ENCODE assay signal across 19 mouse cellular contexts in genomic region chr4:41040983-41041382, GRCm38 (mm10). TPM values are rescaled to one million over a fixed set of nuclear protein-coding genes. Genes with fewer than 3 reads are reported as not detected.
DNase-seq lines count a peak whose midpoint lies in the region; ATAC-seq and TF ChIP-seq lines count a peak whose summit lies in the region.
"Had no signal": no experiment of that assay in that cellular context is flagged by ENCODE, and none has a peak within 500 bp of the region (broad histone marks: within the 10 kb centered on the region; RNA-seq: fewer than 3 reads in every experiment).

No protein-coding gene starts in this region.

- peak; percentile 42 for DNase-seq in adrenal gland, adult 8-10 months
- DNase-seq in adrenal gland, postnatal 25 days: no peak
- peak; percentile 60 for DNase-seq in kidney, postnatal 10 days
- DNase-seq in kidney, adult 9 months: no peak
- no peak for DNase-seq in stomach, postnatal 0 days (ENCODE audit: low spot score)
- no peak for DNase-seq in midbrain, postnatal 0 days (ENCODE audit: low spot score)
- DNase-seq in cerebellum, adult 8-10 months: no peak
- DNase-seq: cerebellum, adult 2 months had no signal

- no peaks in the 10 kb centered on the region for H3K27me3 ChIP-seq in stomach, embryonic 16.5 days (ENCODE audit: control insufficient read depth, insufficient read depth, low read length)
- H3K27me3 ChIP-seq in stomach, postnatal 0 days (ENCODE audit: control insufficient read depth, insufficient read depth, low read length): no peaks in the 10 kb centered on the region
- H3K27me3 ChIP-seq in midbrain, postnatal 0 days (ENCODE audit: insufficient read depth, low read length): no peaks in the 10 kb centered on the region
- H3K27me3 ChIP-seq: forebrain, embryonic 12.5 days; heart, embryonic 13.5 days; midbrain, embryonic 12.5 days; neural tube, embryonic 13.5 days had no signal

- no peak overlapping the region; the same call in 1 of the 2 replicates for H3K27ac ChIP-seq in stomach, embryonic 16.5 days (ENCODE audit: low read length)
- no peak overlapping the region for H3K27ac ChIP-seq in stomach, postnatal 0 days (replicated peaks)
- no peak overlapping the region for H3K27ac ChIP-seq in midbrain, postnatal 0 days (ENCODE audit: low read depth, low read length)
- H3K27ac ChIP-seq: forebrain, embryonic 12.5 days; heart, embryonic 13.5 days; midbrain, embryonic 12.5 days; neural tube, embryonic 13.5 days had no signal

- H3K4me3 ChIP-seq in stomach, embryonic 16.5 days (replicated peaks; ENCODE audit: low read length): no peak overlapping the region
- H3K4me3 ChIP-seq in stomach, postnatal 0 days (ENCODE audit: low read depth, low read length): no peak overlapping the region
- no peak overlapping the region for H3K4me3 ChIP-seq in midbrain, postnatal 0 days (ENCODE audit: low read depth, low read length)
- H3K4me3 ChIP-seq: forebrain, embryonic 12.5 days; heart, embryonic 13.5 days; midbrain, embryonic 12.5 days; neural tube, embryonic 13.5 days had no signal

- no peak overlapping the region for H3K4me2 ChIP-seq in stomach, embryonic 16.5 days (ENCODE audit: low read depth, low read length)
- H3K4me2 ChIP-seq in stomach, postnatal 0 days (replicated peaks; ENCODE audit: low read depth): no peak overlapping the region
- H3K4me2 ChIP-seq in midbrain, postnatal 0 days (ENCODE audit: low read depth, low read length, poor library complexity, severe bottlenecking): no peak overlapping the region
- H3K4me2 ChIP-seq: forebrain, embryonic 12.5 days; heart, embryonic 13.5 days; liver, embryonic 11.5 days; midbrain, embryonic 12.5 days; neural tube, embryonic 13.5 days had no signal

- no peaks in the 10 kb centered on the region for H3K4me1 ChIP-seq in stomach, embryonic 16.5 days (ENCODE audit: control insufficient read depth, insufficient read depth, low read length)
- H3K4me1 ChIP-seq in stomach, postnatal 0 days (replicated peaks; ENCODE audit: control insufficient read depth, insufficient read depth): no peaks in the 10 kb centered on the region
- H3K4me1 ChIP-seq in midbrain, postnatal 0 days (ENCODE audit: insufficient read depth, low read length): no peaks in the 10 kb centered on the region
- H3K4me1 ChIP-seq: forebrain, embryonic 12.5 days; midbrain, embryonic 12.5 days; neural tube, embryonic 13.5 days had no signal

- 49% methylated on average over 7 of the region's 7 CpGs for WGBS in stomach, embryonic 16.5 days
- WGBS in stomach, postnatal 0 days: 56% methylated on average over 7 of the region's 7 CpGs
- WGBS in midbrain, postnatal 0 days: 74% methylated on average over 7 of the region's 7 CpGs

- no peak for TF ChIP-seq EP300 in stomach, postnatal 0 days (optimal IDR thresholded peaks at IDR 0.05)

- ATAC-seq in stomach, embryonic 16.5 days (ENCODE audit: insufficient read depth, low FRiP score): peak; percentile 54; the same call in 1 of the 2 replicates
- ATAC-seq in stomach, postnatal 0 days (ENCODE audit: low FRiP score, low TSS enrichment): no peak; the same call in 1 of the 2 replicates
- no peak for ATAC-seq in midbrain, postnatal 0 days (ENCODE audit: low FRiP score)
- ATAC-seq: activated CD4-positive, CD25-positive, alpha-beta regulatory T cell, adult 4 months; intestine, postnatal 0 days had no signal

- TF ChIP-seq CTCF in stomach, postnatal 0 days (IDR thresholded peaks at IDR 0.05; ENCODE audit: low read depth): no peak
- TF ChIP-seq CTCF in midbrain, postnatal 0 days (IDR thresholded peaks at IDR 0.05): no peak

- no peaks in the 10 kb centered on the region for H3K9me3 ChIP-seq in stomach, embryonic 16.5 days (replicated peaks; ENCODE audit: control insufficient read depth, low read length)
- H3K9me3 ChIP-seq in stomach, postnatal 0 days (ENCODE audit: control insufficient read depth, low read length): no peaks in the 10 kb centered on the region
- H3K9me3 ChIP-seq in midbrain, postnatal 0 days (ENCODE audit: low read length): no peaks in the 10 kb centered on the region
- H3K9me3 ChIP-seq: forebrain, embryonic 12.5 days; heart, embryonic 13.5 days; midbrain, embryonic 12.5 days; neural tube, embryonic 13.5 days had no signal

- H3K36me3 ChIP-seq in stomach, embryonic 16.5 days (ENCODE audit: control insufficient read depth, insufficient read depth, low read length): no peaks in the 10 kb centered on the region
- no peaks in the 10 kb centered on the region for H3K36me3 ChIP-seq in stomach, postnatal 0 days (ENCODE audit: control insufficient read depth, insufficient read depth, low read length)
- no peaks in the 10 kb centered on the region for H3K36me3 ChIP-seq in midbrain, postnatal 0 days (ENCODE audit: insufficient read depth, low read length)
- H3K36me3 ChIP-seq: forebrain, embryonic 12.5 days; heart, embryonic 13.5 days; midbrain, embryonic 12.5 days; neural tube, embryonic 13.5 days had no signal

- no peak overlapping the region for H3K9ac ChIP-seq in stomach, embryonic 16.5 days (ENCODE audit: low read length)
- H3K9ac ChIP-seq in stomach, postnatal 0 days (ENCODE audit: low read length): no peak overlapping the region
- H3K9ac ChIP-seq in midbrain, postnatal 0 days (replicated peaks; ENCODE audit: low read length, poor library complexity, severe bottlenecking): no peak overlapping the region
- H3K9ac ChIP-seq: forebrain, embryonic 12.5 days; heart, embryonic 13.5 days; midbrain, embryonic 12.5 days; neural tube, embryonic 13.5 days had no signal

RNA-seq across cellular contexts. Expression of gene Aqp7, which starts 7.0 kb away (rescaled TPM):
- total RNA-seq in adrenal gland, adult 8-10 months (2022): 10 to 100 TPM in 3 of 4 experiments, 1 to 10 TPM in 1; 7.3 to 30.3 (median 14.6) TPM
- total RNA-seq in adrenal gland, postnatal 25 days (2021): 18.6 and 20.6 TPM in 2 replicates
- 0.40 and 0.45 TPM in 2 replicates for polyA plus RNA-seq in stomach, embryonic 16.5 days (2015; fragmentation: Nextera tagmentation; extraction: Ambion mirVana)
- polyA plus RNA-seq in stomach, postnatal 0 days (2015; fragmentation: Nextera tagmentation; extraction: Ambion mirVana): 0.39 and 0.47 TPM in 2 replicates
- total RNA-seq in midbrain, postnatal 0 days (2014; rRNA removed): not detected in 2 replicates
- not detected in 2 replicates for polyA plus RNA-seq in midbrain, postnatal 0 days (2015; fragmentation: Nextera tagmentation; extraction: Ambion mirVana)
- total RNA-seq: ES-E14; left cerebral cortex, adult 18-20 months had no signal
- polyA plus RNA-seq: cerebellum, adult 2 months; embryonic facial prominence, embryonic 11.5 days; forebrain, embryonic 12.5 days; heart, embryonic 13.5 days; midbrain, embryonic 12.5 days; neural tube, embryonic 13.5 days had no signal

RNA-seq across cellular contexts. Expression of gene Aqp3, which starts 57.0 kb away (rescaled TPM):
- under 1 TPM in 2 of 4 experiments, not detected in 2; 0.16 to 0.31 TPM for total RNA-seq in adrenal gland, adult 8-10 months (2022)
- total RNA-seq in adrenal gland, postnatal 25 days (2021): not detected in 2 replicates
- 101 and 127 TPM in 2 replicates for polyA plus RNA-seq in stomach, embryonic 16.5 days (2015; fragmentation: Nextera tagmentation; extraction: Ambion mirVana)
- 202 and 227 TPM in 2 replicates for polyA plus RNA-seq in stomach, postnatal 0 days (2015; fragmentation: Nextera tagmentation; extraction: Ambion mirVana)
- total RNA-seq in midbrain, postnatal 0 days (2014; rRNA removed): 1.1 TPM in 1 of 2 replicates, not detected in the other
- polyA plus RNA-seq in midbrain, postnatal 0 days (2015; fragmentation: Nextera tagmentation; extraction: Ambion mirVana): 0.25 and 0.47 TPM in 2 replicates
- total RNA-seq: left cerebral cortex, adult 18-20 months had no signal

Comparison
In these comparisons a context has a peak if more than half of its experiments do, and no peak if none do; other contexts are left out.
1. DNase-seq: peak in adrenal gland, adult 8-10 months (single experiment) and kidney, postnatal 10 days (single experiment); none in adrenal gland, postnatal 25 days (single experiment), kidney, adult 9 months (single experiment), stomach, postnatal 0 days (single experiment), midbrain, postnatal 0 days (single experiment) and cerebellum, adult 8-10 months (single experiment).